Mouse (Mus musculus) hematopoietic stem cell, adult 5-6 weeks (primary cell): ENCODE results near the gene Dennd2a. TPM values are rescaled to one million over a fixed set of nuclear protein-coding genes. Genes with fewer than 3 reads are reported as not detected.

Source experiments
- ATAC-seq, 2 experiments: fragments of 125-278 bp in 1 of 2; replicated peaks in 1 of 2; 2 replicates each; pipeline ENCODE4 v1.8.0; 2016 to 2017; ENCODE audit warnings: inconsistent platforms in 2 of 2, mild to moderate bottlenecking in 2 of 2, moderate number of reproducible peaks in 2 of 2, low read depth in 1 of 2, moderate TSS enrichment in 1 of 2; ENCODE audit not compliant: low FRiP score in 2 of 2, poor library complexity in 2 of 2, severe bottlenecking in 2 of 2, insufficient read depth in 1 of 2, low TSS enrichment in 1 of 2
- total RNA-seq: library from RNA; stranded (forward); fragments of 172-1452, 232-1000 nt; gene quantifications from 2 replicates; pipeline ENCODE4 v1.2.3, GENCODE M21; 2017

Gene Dennd2a
- 1.0 and 2.1 TPM in 2 replicates for total RNA-seq

DNA sequence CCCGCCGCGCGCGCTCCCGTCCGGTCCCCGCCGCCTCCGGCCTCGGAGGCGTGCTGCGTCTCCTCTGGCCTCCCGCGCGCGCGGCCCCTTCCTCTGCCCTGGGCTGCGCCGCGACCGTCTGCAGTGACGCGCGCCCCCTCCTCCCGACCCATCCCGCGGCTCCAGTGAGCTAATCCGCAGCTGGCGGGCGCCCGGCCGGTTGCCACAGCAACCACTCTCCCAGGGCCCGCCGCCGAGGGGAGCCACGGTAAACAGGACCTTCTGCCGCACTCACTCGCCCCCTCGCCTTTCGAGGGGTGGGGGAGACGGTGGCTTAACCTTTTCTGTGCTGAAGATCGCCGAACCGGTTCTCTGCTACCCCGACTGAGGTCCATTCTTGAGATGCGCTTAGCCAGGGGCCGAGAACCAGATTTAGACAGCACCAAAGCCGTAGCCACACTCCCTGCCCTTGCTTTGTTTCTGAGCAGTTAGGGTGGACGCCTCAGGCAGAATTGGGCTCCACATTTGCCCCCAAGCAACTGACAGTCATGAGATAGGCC is at the start of gene Dennd2a:
Gene Dennd2a (minus strand): TSS at position 145 of the 539 bp plus-strand sequence.
- peak; percentile 18 to 33; a peak in 2 of 4 replicates for ATAC-seq

- no peak for ATAC-seq
These were observed 49.7 kb upstream of the Dennd2a start for GRCm38 (mm10) chr6:39607365-39607764.

DNA sequence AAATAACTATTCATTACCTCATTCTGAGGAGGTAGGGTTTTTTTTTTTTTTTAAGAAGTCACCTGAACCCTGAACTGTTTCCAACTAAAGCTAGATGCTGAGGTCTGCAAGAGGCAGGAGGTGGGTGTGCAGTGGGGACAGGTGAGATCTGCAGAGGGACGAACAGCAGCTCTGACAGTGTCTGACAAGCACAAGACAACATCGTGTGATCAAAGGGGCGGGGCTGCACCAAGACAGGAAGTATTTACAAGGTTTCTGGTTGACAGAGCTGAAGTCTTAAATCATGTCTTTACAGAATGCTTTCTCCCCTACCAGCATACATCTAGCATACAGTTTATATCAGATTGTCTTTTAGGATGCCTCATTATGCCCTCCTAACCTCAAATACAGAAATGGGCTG is 49.2 kb upstream of the Dennd2a start:
- no peak for ATAC-seq

GRCm38 (mm10) chr6:39606056-39606455 is 48.4 kb upstream of the Dennd2a start:
- ATAC-seq = no peak

- no peak for ATAC-seq
These were observed 46.9 kb upstream of the Dennd2a start for GRCm38 (mm10) chr6:39604565-39604964.

- ATAC-seq = peak; percentile 32 to 66; a peak in 2 of 4 replicates
These were observed 44.2 kb upstream of the Dennd2a start for GRCm38 (mm10) chr6:39601828-39602227.

DNA sequence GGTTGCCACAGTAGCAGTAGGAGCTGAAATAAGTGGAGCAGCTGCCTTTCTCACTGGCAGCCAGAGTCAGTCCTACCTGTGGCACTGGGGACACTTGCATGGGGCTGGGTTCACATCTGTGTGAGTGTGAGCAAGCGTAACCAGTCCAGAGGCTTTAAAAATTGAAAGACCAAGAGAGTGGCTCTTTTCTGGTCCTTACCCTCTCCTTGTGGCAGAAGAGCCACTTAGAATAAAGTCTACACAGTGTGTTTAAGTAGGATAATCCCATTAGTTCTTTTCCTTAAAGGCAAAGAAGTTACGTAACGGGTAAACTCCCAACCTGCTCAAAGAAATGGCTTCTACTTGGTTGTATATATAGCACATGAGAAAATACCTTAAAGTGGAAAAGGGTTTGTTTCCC is 43.2 kb upstream of the Dennd2a start:
- no peak for ATAC-seq

- peak; percentile 99 for ATAC-seq
These were observed 34.9 kb upstream of the Dennd2a start, which contains the start of gene Ndufb2 for GRCm38 (mm10) chr6:39592401-39593214. Ndufb2 (plus strand) TSS chr6:39592574.

- no peak for ATAC-seq
These were observed 33.8 kb upstream of the Dennd2a start for GRCm38 (mm10) chr6:39591481-39591880.

DNA sequence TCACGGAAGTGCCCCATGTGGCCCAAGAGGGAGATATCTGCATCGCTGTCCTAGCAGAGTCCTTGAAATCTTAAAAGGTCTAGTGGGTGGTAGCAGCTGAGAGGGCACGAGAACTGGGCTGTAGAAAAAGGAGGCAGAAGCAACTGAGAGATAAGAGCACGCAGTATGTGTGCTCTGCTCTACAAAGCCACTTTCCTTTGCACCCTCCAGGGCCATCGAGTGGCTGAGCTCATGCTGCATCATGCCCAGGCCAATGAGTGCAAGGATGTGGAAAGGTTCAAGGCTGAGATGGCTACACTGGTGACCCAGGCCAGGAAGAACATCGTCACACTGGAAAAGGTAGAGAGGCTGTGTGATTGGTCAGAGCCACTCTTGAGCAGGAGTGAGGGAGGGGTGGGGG is 27.9 kb upstream of the Dennd2a start, which contains the start of gene Gm42420:
Gene Gm42420 (plus strand): TSS at position 237 of the 400 bp plus-strand sequence.
- ATAC-seq = no peak

DNA sequence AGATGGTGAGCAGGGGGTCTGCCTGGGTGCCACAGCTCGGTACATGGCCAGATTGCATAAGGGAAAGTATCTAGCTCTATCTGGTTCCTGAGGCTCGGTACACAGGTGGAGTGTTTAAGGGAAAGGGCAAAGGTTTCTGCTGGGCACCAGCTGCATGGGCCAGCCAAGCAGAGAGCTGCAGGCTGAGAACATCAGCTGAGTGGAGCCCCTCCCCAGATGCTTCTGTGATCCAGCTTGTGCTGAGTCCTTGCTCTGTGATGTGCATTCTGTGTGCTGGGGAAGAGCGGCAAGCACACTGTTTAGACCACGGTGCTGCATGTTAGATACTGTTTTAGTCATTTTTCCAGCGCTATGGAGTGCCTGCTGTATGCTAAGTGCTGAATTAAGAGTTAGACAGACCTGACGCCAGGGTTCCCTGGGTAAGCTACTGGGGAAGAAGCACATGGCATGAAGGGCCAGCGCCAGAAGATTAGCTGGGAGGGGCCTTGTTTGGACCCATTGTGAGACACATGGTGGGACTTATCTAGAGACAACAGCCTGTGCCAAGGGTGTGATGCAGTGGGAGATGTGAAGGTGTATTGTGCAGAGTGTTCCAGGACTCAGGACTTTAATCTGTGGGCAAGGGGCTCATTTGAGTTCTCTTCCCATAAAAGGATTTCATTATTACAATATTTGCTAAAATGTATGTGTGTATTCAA is 23.6 kb upstream of the Dennd2a start:
- ATAC-seq = no peak

DNA sequence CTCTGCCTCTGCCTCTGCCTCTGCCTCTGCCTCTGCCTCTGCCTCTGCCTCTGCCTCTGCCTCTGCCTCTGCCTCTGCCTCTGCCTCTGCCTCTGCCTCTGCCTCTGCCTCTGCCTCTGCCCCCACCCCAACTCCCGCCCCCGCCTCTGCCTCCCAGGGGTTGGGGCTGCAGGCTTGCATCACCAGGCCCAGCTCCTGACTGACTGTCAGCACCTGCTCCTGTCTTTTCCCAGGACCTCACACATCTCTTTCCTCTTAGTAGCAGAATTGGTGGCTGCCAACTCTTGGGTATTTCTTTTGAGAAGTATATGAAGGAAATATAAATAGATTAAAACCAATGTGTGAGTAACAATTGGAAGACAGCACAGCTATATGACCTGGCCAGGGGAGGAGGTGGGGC is 22.9 kb upstream of the Dennd2a start:
- no peak for ATAC-seq

DNA sequence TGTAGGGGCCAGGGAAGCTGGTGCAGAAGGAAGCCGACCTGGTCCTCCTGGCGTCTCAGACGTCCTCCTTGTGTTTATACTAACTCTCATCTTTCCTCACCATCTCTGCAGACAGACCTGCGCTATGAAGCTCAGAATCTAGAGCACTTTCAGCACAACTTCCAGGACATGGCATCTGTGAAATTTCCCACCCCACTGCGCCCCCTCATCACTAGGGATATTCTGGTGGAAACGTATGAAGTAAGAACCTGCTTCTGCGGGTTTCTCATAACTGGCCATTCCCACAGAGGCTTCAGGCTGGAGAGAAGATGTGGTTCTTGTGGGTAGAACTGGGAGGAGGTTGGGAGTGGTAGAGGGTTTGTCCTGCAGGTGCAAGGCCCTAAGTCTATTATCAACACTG is 21.9 kb upstream of the Dennd2a start:
- no peak for ATAC-seq

GRCm38 (mm10) chr6:39574951-39575350 is 17.3 kb upstream of the Dennd2a start:
- ATAC-seq = no peak

- no peak for ATAC-seq
These were observed 16.8 kb upstream of the Dennd2a start for GRCm38 (mm10) chr6:39574555-39574869.

- ATAC-seq = peak; percentile 96
These were observed 16.3 kb upstream of the Dennd2a start, which contains the start of gene Adck2 for GRCm38 (mm10) chr6:39573791-39574554. Adck2 (plus strand) TSS chr6:39573873.

GRCm38 (mm10) chr6:39570426-39570825 is 12.8 kb upstream of the Dennd2a start:
- ATAC-seq = no peak
